Mouse (Mus musculus) left cerebral cortex, postnatal 14 days (tissue): ENCODE data around the gene Ranbp10. TPM values are rescaled to one million over a fixed set of nuclear protein-coding genes. Genes with fewer than 3 reads are reported as not detected.

ENCODE experiments used
- DNase-seq, 2 experiments: peaks; one replicate each; pipeline ENCODE4 v3.0.0; 2021 to 2022; ENCODE audit warnings: low spot score in 2 of 2, mixed read lengths in 1 of 2
- intact Hi-C: fragments of 180-260 bp; cut with DNase I; formaldehyde crosslinking; loops from one replicate; pipeline ENCODE4 v1.15.1; 2025
- total RNA-seq, 2 experiments: library from RNA; stranded (reverse); gene quantifications; 2 replicates each; pipeline ENCODE4 v1.2.3; 2021

Gene Ranbp10
- total RNA-seq, 2 experiments from 2014 or later = 24.6 to 26.4 TPM

- intact Hi-C loops = no loop called here
- no peak for DNase-seq
Observed at GRCm38 (mm10) chr8:105743301-105743700, 83.8 kb downstream of the Ranbp10 start.

- no peak for DNase-seq
- intact Hi-C loops = no loop called here
Observed at GRCm38 (mm10) chr8:105739216-105739615, 87.9 kb downstream of the Ranbp10 start.

DNA sequence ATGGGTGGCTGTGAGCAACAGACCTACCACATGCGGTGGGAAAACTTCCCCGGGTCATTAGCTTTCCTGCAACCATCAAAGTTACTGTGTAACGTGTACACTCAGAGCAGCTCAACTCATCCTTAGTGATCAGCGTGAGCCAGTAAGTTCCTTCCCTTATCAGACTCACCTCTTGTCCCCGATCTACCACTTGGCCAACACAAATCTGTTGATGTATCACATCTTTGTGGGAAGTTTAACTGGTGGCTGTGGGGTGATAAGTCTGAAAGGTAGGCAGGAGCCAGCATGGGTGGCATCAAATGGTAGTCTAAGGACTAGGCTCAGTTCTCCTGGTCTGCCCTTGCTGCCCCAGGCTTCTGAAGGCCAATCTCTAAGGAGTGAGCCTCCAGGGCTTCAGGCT is 95.0 kb downstream of the Ranbp10 start:
- no peak for DNase-seq
- intact Hi-C loops = no loop called here

DNA sequence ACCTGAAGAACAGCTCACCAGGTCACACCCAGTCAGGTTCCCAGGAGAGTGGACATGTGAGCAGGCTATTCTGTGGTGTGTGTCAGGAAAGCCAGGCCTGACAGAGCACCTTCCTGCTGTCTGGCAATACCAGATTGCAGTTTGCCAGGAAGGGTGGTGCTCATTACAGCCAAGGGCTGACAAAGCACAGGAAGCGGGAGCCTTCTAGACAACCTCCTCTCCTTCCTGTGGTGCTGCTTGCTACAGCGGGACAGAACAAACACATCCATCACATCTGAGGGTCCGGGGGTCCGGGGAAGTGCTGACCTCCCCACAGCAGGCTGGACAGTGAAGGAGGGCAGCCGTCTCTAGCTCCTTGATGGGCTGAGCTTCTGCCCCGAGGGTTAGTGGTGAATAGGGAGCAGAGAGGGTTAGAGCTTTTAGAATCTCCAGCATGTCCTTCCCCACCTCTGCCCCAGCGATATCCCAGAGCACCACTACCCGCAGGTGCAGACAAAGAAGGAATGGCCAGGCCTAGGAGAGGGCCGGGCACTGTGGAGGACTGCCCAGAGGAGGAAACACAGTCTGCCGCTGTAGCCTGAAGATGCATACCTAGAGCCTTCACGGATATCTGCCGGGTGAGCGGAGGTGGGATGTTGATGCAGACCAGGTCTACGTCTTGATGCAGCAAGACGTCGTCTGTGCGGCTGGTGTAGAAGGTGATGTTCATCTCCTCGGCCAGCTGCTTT is 99.6 kb downstream of the Ranbp10 start:
- intact Hi-C loops = no loop called here

GRCm38 (mm10) chr8:105725726-105726125 is 101.4 kb downstream of the Ranbp10 start:
- DNase-seq = no peak
- intact Hi-C loops = no loop called here

More for the DNA sequence above, 99.6 kb downstream of the Ranbp10 start:
- no peak for DNase-seq

GRCm38 (mm10) chr8:105722861-105723260 is 104.3 kb downstream of the Ranbp10 start:
- DNase-seq = no peak
- intact Hi-C loops = no loop called here

DNA sequence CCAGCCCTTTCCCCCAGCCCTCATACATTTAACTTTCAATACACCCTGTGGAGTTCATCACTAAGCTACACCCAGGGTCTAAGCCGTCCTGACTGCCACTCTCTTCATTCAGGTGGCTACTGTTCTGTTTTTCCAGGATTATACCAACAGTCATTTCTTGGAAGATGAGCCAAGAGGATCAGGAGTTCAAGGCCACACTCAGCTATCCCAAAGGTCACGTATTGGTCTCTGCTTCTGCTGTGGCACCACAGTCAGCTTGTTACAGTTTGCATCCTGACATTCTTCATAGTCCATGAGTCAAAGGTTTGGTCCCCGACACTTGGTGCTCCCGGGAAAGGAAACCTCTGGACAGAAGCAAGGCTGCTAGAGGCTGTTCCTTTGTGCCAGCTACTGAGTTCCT is 107.5 kb downstream of the Ranbp10 start:
- no peak for DNase-seq
- intact Hi-C loops = no loop called here

Other genes with a start within 250 kb of the Ranbp10 start
- 10 to 100 TPM; 81.0 to 81.3 TPM for gene Ripor1, start 222.1 kb downstream of the Ranbp10 start, total RNA-seq
- gene Ctcf, start 190.8 kb downstream of the Ranbp10 start, total RNA-seq = 10 to 100 TPM; 57.5 to 58.9 TPM
- under 1 TPM in 1 of 2 experiments, not detected in 1; 0.51 TPM for gene Agrp, start 190.0 kb downstream of the Ranbp10 start, total RNA-seq
- gene Carmil2, start 141.1 kb downstream of the Ranbp10 start, total RNA-seq = 10 to 100 TPM; 55.4 to 56.2 TPM
- 10 to 100 TPM; 46.1 to 47.9 TPM for gene Acd, start 126.2 kb downstream of the Ranbp10 start, total RNA-seq
- gene Pard6a, start 126.2 kb downstream of the Ranbp10 start, total RNA-seq = 10 to 100 TPM; 45.6 to 49.5 TPM
- under 1 TPM in 1 of 2 experiments, not detected in 1; 0.78 TPM for gene 4933405L10Rik, start 119.7 kb downstream of the Ranbp10 start, total RNA-seq
- gene Enkd1, start 119.1 kb downstream of the Ranbp10 start, total RNA-seq = 10 to 100 TPM in 1 of 2 experiments, 1 to 10 TPM in 1; 10.0 to 12.3 TPM
- gene Gfod2, start 68.7 kb downstream of the Ranbp10 start, total RNA-seq = 10 to 100 TPM; 20.6 to 20.9 TPM
- gene Tsnaxip1, start 381 bp upstream of the Ranbp10 start, total RNA-seq = under 1 TPM in 1 of 2 experiments, not detected in 1; 0.18 TPM
- gene Cenpt, start 25.9 kb upstream of the Ranbp10 start, total RNA-seq = 10 to 100 TPM; 17.6 to 17.7 TPM
- gene Thap11, start 27.8 kb upstream of the Ranbp10 start, total RNA-seq = 10 to 100 TPM; 34.7 to 38.5 TPM
- gene Nutf2, start 33.2 kb upstream of the Ranbp10 start, total RNA-seq = 10 to 100 TPM; 33.4 to 35.9 TPM
- gene Edc4, start 53.5 kb upstream of the Ranbp10 start, total RNA-seq = 10 to 100 TPM; 59.8 to 62.1 TPM
- gene Nrn1l, start 66.2 kb upstream of the Ranbp10 start, total RNA-seq = 1 to 10 TPM; 1.8 to 2.2 TPM
- 1 to 10 TPM; 7.4 to 7.5 TPM for gene Pskh1, start 73.1 kb upstream of the Ranbp10 start, total RNA-seq
- gene Ctrl, start 106.5 kb upstream of the Ranbp10 start, total RNA-seq = 1 to 10 TPM; 1.0 to 1.1 TPM
- gene Psmb10, start 111.1 kb upstream of the Ranbp10 start, total RNA-seq = 10 to 100 TPM; 80.7 TPM
- 10 to 100 TPM; 20.0 to 21.9 TPM for gene Lcat, start 116.0 kb upstream of the Ranbp10 start, total RNA-seq
- gene Slc12a4, start 138.7 kb upstream of the Ranbp10 start, total RNA-seq = 10 to 100 TPM; 19.2 to 21.3 TPM
- not detected for gene Dpep3, start 152.1 kb upstream of the Ranbp10 start, total RNA-seq
- 10 to 100 TPM; 15.9 to 18.2 TPM for gene Dus2, start 164.0 kb upstream of the Ranbp10 start, total RNA-seq
- gene Dpep2nb, start 178.6 kb upstream of the Ranbp10 start, total RNA-seq = not detected
- gene Ddx28, start 184.5 kb upstream of the Ranbp10 start, total RNA-seq = 10 to 100 TPM; 13.4 to 13.8 TPM
- gene Nfatc3, start 231.5 kb upstream of the Ranbp10 start, total RNA-seq = 1 to 10 TPM; 9.2 to 9.7 TPM